Mouse (Mus musculus) brain, embryonic 14.5 days (tissue): ENCODE measurements at regions not wholly inside any gene's neighbourhood (a gene's known extent, or its start where the extent isn't known, plus 50 kb on each side); places are given as distances from the start of the nearest gene placed in this dataset.

Experiments used
- CTCF ChIP-seq: fragments of 200-500 bp; IDR thresholded peaks from 2 replicates; pipeline ENCODE4 v1.5.1; 2012; ENCODE audit warnings: inconsistent platforms, mild to moderate bottlenecking, moderate library complexity, borderline replicate concordance; ENCODE audit not compliant: insufficient read depth, insufficient read length; ENCODE audit errors: extremely low read depth
- POLR2A ChIP-seq: fragments of 200-500 bp; IDR thresholded peaks from 2 replicates; pipeline ENCODE4 v1.6.1; 2012; ENCODE audit warnings: mild to moderate bottlenecking, inconsistent platforms, borderline replicate concordance; ENCODE audit not compliant: poor library complexity, insufficient read depth, insufficient read length, severe bottlenecking; ENCODE audit errors: extremely low read depth

- no peak for TF ChIP-seq CTCF
- no peak for TF ChIP-seq POLR2A
These were observed 65.5 kb upstream of the Arid1b start for GRCm38 (mm10) chr17:4928631-4929030.
